Mouse (Mus musculus) CH12.LX (cell line): ENCODE data around the gene Atp2b4. TPM values are rescaled to one million over a fixed set of nuclear protein-coding genes. Genes with fewer than 3 reads are reported as not detected.
A peak's percentile ranks its signal among the peaks of the same experiment; 100 is the strongest.

Source experiments
- DNase-seq: peaks from one replicate; pipeline ENCODE4 v3.0.0-alpha.2; 2013; ENCODE audit errors: extremely low read depth
- H3K27ac ChIP-seq: 2 replicates; pipeline ENCODE4 v1.5.1; 2012; ENCODE audit warnings: low read depth, mild to moderate bottlenecking, control low read depth, moderate library complexity; ENCODE audit not compliant: insufficient read depth
- H3K27me3 ChIP-seq: replicated peaks from 2 replicates; pipeline ENCODE3; 2012; ENCODE audit warnings: inconsistent platforms
- H3K36me3 ChIP-seq, 2 experiments: replicated peaks in 1 of 2; 2 replicates each; pipeline versions ENCODE3 to v1.6.1; 2012; ENCODE audit warnings: inconsistent platforms in 1 of 2, low read length in 1 of 2, mild to moderate bottlenecking in 1 of 2, mixed read lengths in 1 of 2, moderate library complexity in 1 of 2; ENCODE audit not compliant: control insufficient read depth in 1 of 2, insufficient read depth in 1 of 2
- H3K4me1 ChIP-seq, 2 experiments: 2 replicates each; pipeline ENCODE4 v1.6.1; 2012; ENCODE audit warnings: inconsistent platforms in 1 of 2, moderate library complexity in 1 of 2; ENCODE audit not compliant: insufficient read depth in 2 of 2, control insufficient read depth in 1 of 2
- H3K4me2 ChIP-seq: 2 replicates; pipeline ENCODE4 v1.6.1; 2012; ENCODE audit warnings: low read depth, mild to moderate bottlenecking, control low read depth; ENCODE audit not compliant: poor library complexity, insufficient read depth, severe bottlenecking
- H3K4me3 ChIP-seq, 3 experiments: fragments of 150-350 bp in 1 of 3; sonication (generic) in 1 of 3; replicated peaks in 1 of 3; 2 replicates each; pipeline versions ENCODE3 to v1.5.1; 2011 to 2012; ENCODE audit warnings: low read depth in 2 of 3, low read length in 2 of 3, mild to moderate bottlenecking in 2 of 3, moderate library complexity in 2 of 3, control low read depth in 1 of 3, improper control_type of control experiment in 1 of 3, inconsistent platforms in 1 of 3, mixed read lengths in 1 of 3; ENCODE audit not compliant: poor library complexity in 1 of 3
- H3K79me2 ChIP-seq: replicated peaks from 2 replicates; pipeline ENCODE4 v1.6.1; 2012; ENCODE audit warnings: mild to moderate bottlenecking, moderate library complexity; ENCODE audit not compliant: control insufficient read depth, poor library complexity, insufficient read depth, severe bottlenecking; ENCODE audit errors: extremely low read depth
- H3K9ac ChIP-seq: 2 replicates; pipeline ENCODE4 v1.6.1; 2012; ENCODE audit warnings: low read depth, mild to moderate bottlenecking, control low read depth, moderate library complexity; ENCODE audit not compliant: insufficient read depth
- H3K9me3 ChIP-seq: replicated peaks from 2 replicates; pipeline ENCODE3; 2012; ENCODE audit warnings: low read length, inconsistent platforms, mixed read lengths
- CTCF ChIP-seq, 2 experiments: IDR thresholded peaks in 1 of 2; conservative IDR thresholded peaks in 1 of 2; 2 replicates each; pipeline ENCODE4 v1.5.1; 2011 to 2012; ENCODE audit warnings: low read depth in 2 of 2, low read length in 2 of 2, improper control_type of control experiment in 1 of 2, inconsistent platforms in 1 of 2, mild to moderate bottlenecking in 1 of 2, moderate library complexity in 1 of 2
- ELF1 ChIP-seq: IDR thresholded peaks from 2 replicates; pipeline ENCODE4 v1.6.1; 2014; ENCODE audit warnings: low read depth, mild to moderate bottlenecking, inconsistent platforms, low read length, improper control_type of control experiment
- HCFC1 ChIP-seq: IDR thresholded peaks from 2 replicates; pipeline ENCODE4 v1.6.1; 2012; ENCODE audit warnings: low read depth, mild to moderate bottlenecking, inconsistent platforms, low read length, improper control_type of control experiment
- IRF4 ChIP-seq: IDR thresholded peaks from 2 replicates; pipeline ENCODE4 v1.6.1; 2014; ENCODE audit warnings: low read depth, mild to moderate bottlenecking, inconsistent platforms, low read length, improper control_type of control experiment
- JUN ChIP-seq: IDR thresholded peaks from 2 replicates; pipeline ENCODE4 v1.6.1; 2011; ENCODE audit warnings: low read depth, mild to moderate bottlenecking, low read length, improper control_type of control experiment, moderate library complexity; ENCODE audit not compliant: insufficient read depth
- MAFK ChIP-seq: IDR thresholded peaks from 2 replicates; pipeline ENCODE4 v1.6.1; 2011; ENCODE audit warnings: low read length, improper control_type of control experiment; ENCODE audit not compliant: insufficient replicate concordance
- MEF2A ChIP-seq: IDR thresholded peaks from 2 replicates; pipeline ENCODE4 v1.6.1; 2014; ENCODE audit warnings: low read depth, mild to moderate bottlenecking, inconsistent platforms, low read length, improper control_type of control experiment, borderline replicate concordance
- NRF1 ChIP-seq: IDR thresholded peaks from 2 replicates; pipeline ENCODE4 v1.6.1; 2014; ENCODE audit warnings: low read depth, mild to moderate bottlenecking, inconsistent platforms, low read length, improper control_type of control experiment, moderate library complexity
- PAX5 ChIP-seq: IDR thresholded peaks from 2 replicates; pipeline ENCODE4 v1.6.1; 2012; ENCODE audit warnings: low read length, inconsistent platforms, mixed read lengths
- RAD21 ChIP-seq: IDR thresholded peaks from 2 replicates; pipeline ENCODE4 v1.6.1; 2011; ENCODE audit warnings: low read depth, mild to moderate bottlenecking, low read length, improper control_type of control experiment, moderate library complexity
- SIN3A ChIP-seq: IDR thresholded peaks from 2 replicates; pipeline ENCODE4 v1.6.1; 2012; ENCODE audit warnings: low read length, improper control_type of control experiment, inconsistent platforms
- TBP ChIP-seq: conservative IDR thresholded peaks from 2 replicates; pipeline ENCODE4 v1.6.1; 2011; ENCODE audit warnings: low read depth, low read length, improper control_type of control experiment
- TCF12 ChIP-seq: IDR thresholded peaks from 2 replicates; pipeline ENCODE4 v1.6.1; 2014; ENCODE audit warnings: low read depth, mild to moderate bottlenecking, inconsistent platforms, low read length, improper control_type of control experiment
- UBTF ChIP-seq: IDR thresholded peaks from 2 replicates; pipeline ENCODE4 v1.6.1; 2012; ENCODE audit warnings: low read depth, mild to moderate bottlenecking, inconsistent platforms, low read length, improper control_type of control experiment, moderate library complexity
- ZKSCAN1 ChIP-seq: IDR thresholded peaks from 2 replicates; pipeline ENCODE4 v1.6.1; 2012; ENCODE audit warnings: low read depth, inconsistent platforms, low read length, improper control_type of control experiment, borderline replicate concordance
- ZNF384 ChIP-seq: IDR thresholded peaks from 2 replicates; pipeline ENCODE4 v1.6.1; 2012; ENCODE audit warnings: low read depth, low read length, improper control_type of control experiment, inconsistent platforms
- dilution Hi-C: fragments of 300-500 bp; cut with MboI; formaldehyde crosslinking; loops from 2 replicates; pipeline ENCODE4 v1.14.3; 2020; ENCODE audit warnings: low sequenced_read_pairs; ENCODE audit not compliant: extremely low pct_unique_long_range_greater_than_20kb, extremely low pct_ligation_motif_present
- in situ Hi-C: fragments of 300-500 bp; cut with MboI; formaldehyde crosslinking; loops from 3 replicates; pipeline ENCODE4 v1.14.3; 2019; ENCODE audit warnings: low sequenced_read_pairs, low pct_ligation_motif_present, low pct_unique_long_range_greater_than_20kb, mixed read lengths
- polyA plus RNA-seq: library from polyadenylated mRNA; unstranded; fragments of >175 nt; gene quantifications from 2 replicates; pipeline ENCODE4 v1.2.1, GENCODE M21; 2012; ENCODE audit warnings: low read depth; ENCODE audit not compliant: insufficient read length
- total RNA-seq, 2 experiments: library from RNA; depleted of rRNA; stranded (reverse); fragments of 300-350 nt in 1 of 2; fragments of >200 nt in 1 of 2; gene quantifications; 2 replicates each; pipeline ENCODE4 v1.2.3; 2012 to 2014

The Atp2b4 gene
- total and polyA plus RNA-seq, 3 experiments: 6.9 to 18.4 (median 17.5) TPM

- no peak for TF ChIP-seq ZNF384
- no peak for TF ChIP-seq UBTF
- no peak for TF ChIP-seq RAD21
- TF ChIP-seq ELF1: no peak
- no peak for TF ChIP-seq NRF1
- no peak for TF ChIP-seq IRF4
- no peak for TF ChIP-seq MAFK
- TF ChIP-seq TBP: no peak
- no peak overlapping the region for H3K4me3 ChIP-seq
- dilution Hi-C loops: no loop called here
- H3K9me3 ChIP-seq: no peaks in the 10 kb centered on the region
- in situ Hi-C loops: no loop called here
- H3K79me2 ChIP-seq: peaks cover 62% of the 10 kb centered on the region
- H3K36me3 ChIP-seq: peaks cover 21 to 47% of the 10 kb centered on the region in 2 experiments
- peak overlapping the region; percentile 69 for H3K4me2 ChIP-seq
- no peaks in the 10 kb centered on the region for H3K27me3 ChIP-seq
- H3K27ac ChIP-seq: no peak overlapping the region
- no peak for DNase-seq
- H3K4me1 ChIP-seq: peaks cover 14 to 59% of the 10 kb centered on the region in 2 experiments
- H3K9ac ChIP-seq: peak overlapping the region; percentile 98
These were observed 142.0 kb downstream of the Atp2b4 start for GRCm38 (mm10) chr1:133658878-133659277.

- dilution Hi-C loops (no loop called here), in situ Hi-C loops (no loop called here)
- Histone ChIP-seq H3K4me2 (peak overlapping the region; percentile 69; the same call in 1 of the 2 replicates), H3K27me3 (no peaks in the 10 kb centered on the region), H3K4me1 (peaks cover 10 to 60% of the 10 kb centered on the region in 2 experiments), H3K79me2 (peaks cover 79% of the 10 kb centered on the region), H3K4me3 (no peak overlapping the region), H3K36me3 (peaks cover 28 to 64% of the 10 kb centered on the region in 2 experiments), H3K9me3 (no peaks in the 10 kb centered on the region), H3K27ac (no peak overlapping the region), H3K9ac (peak overlapping the region; percentile 30; the same call in 1 of the 2 replicates)
- no peak for TF ChIP-seq JUN
- no peak for TF ChIP-seq IRF4
- TF ChIP-seq ZNF384: no peak
- TF ChIP-seq CTCF (conservative IDR thresholded peaks at IDR 0.05 in 1 of 2, IDR thresholded peaks at IDR 0.05 in 1 of 2; ENCODE audit: low read depth in 2 of 2, low read length in 2 of 2): no peak
- TF ChIP-seq TCF12: no peak
- no peak for TF ChIP-seq NRF1
- no peak for TF ChIP-seq PAX5
- TF ChIP-seq HCFC1: no peak
- TF ChIP-seq SIN3A: no peak
- no peak for DNase-seq
These were observed 144.0 kb downstream of the Atp2b4 start for GRCm38 (mm10) chr1:133656811-133657210.

- no peak for TF ChIP-seq MEF2A
- no peak for TF ChIP-seq ZKSCAN1
- no peak for DNase-seq
- Histone ChIP-seq H3K9me3 (no peaks in the 10 kb centered on the region), H3K27ac (no peak overlapping the region), H3K9ac (no peak overlapping the region), H3K27me3 (no peaks in the 10 kb centered on the region), H3K36me3 (peaks cover 23 to 75% of the 10 kb centered on the region in 2 experiments), H3K4me1 (peaks cover 5 to 43% of the 10 kb centered on the region in 2 experiments; a peak in 2 of 4 replicates), H3K4me2 (no peak overlapping the region), H3K79me2 (peaks cover 81% of the 10 kb centered on the region), H3K4me3 (no peak overlapping the region)
- in situ Hi-C loops (no loop called here), dilution Hi-C loops (no loop called here)
These were observed 147.8 kb downstream of the Atp2b4 start for GRCm38 (mm10) chr1:133653033-133653432.
